In genomic region chr5:8424116-8424515, GRCm38 (mm10) we compare ENCODE assay signal across 8 mouse cellular contexts. TPM values are rescaled to one million over a fixed set of nuclear protein-coding genes. Genes with fewer than 3 reads are reported as not detected.
A peak's percentile ranks its signal among the peaks of the same experiment; 100 is the strongest.
DNase-seq lines count a peak whose midpoint lies in the region; ATAC-seq lines count a peak whose summit lies in the region.

No protein-coding gene starts in this region.

- H3K4me3 ChIP-seq in megakaryocyte, embryonic 14.5 days (replicated peaks), result peak overlapping the region; percentile 100
- H3K4me3 ChIP-seq in embryonic facial prominence, embryonic 11.5 days (ENCODE audit: low read depth, low read length), result peak overlapping the region; percentile 82
- H3K4me3 ChIP-seq in limb, embryonic 13.5 days, result peak overlapping the region; percentile 84
- H3K4me3 ChIP-seq in stomach, embryonic 15.5 days (replicated peaks), result peak overlapping the region; percentile 91

- H3K4me2 ChIP-seq in embryonic facial prominence, embryonic 11.5 days (ENCODE audit: low read depth, low read length), result peak overlapping the region; percentile 66
- peak overlapping the region; percentile 75 for H3K4me2 ChIP-seq in limb, embryonic 13.5 days (replicated peaks)
- peak overlapping the region; percentile 64 for H3K4me2 ChIP-seq in stomach, embryonic 15.5 days

- ATAC-seq in megakaryocyte, adult 5-6 weeks (ENCODE audit: poor library complexity, severe bottlenecking), result no peak
- ATAC-seq in embryonic facial prominence, embryonic 11.5 days (replicated peaks; ENCODE audit: insufficient number of reproducible peaks, low FRiP score, low TSS enrichment, low read depth), result no peak
- ATAC-seq in limb, embryonic 13.5 days (ENCODE audit: low FRiP score, low read depth), result no peak
- no peak for ATAC-seq in stomach, embryonic 15.5 days (ENCODE audit: insufficient read depth, low FRiP score, low read depth)

- H3K4me1 ChIP-seq in megakaryocyte, embryonic 14.5 days, result peaks cover 31% of the 10 kb centered on the region
- H3K4me1 ChIP-seq in embryonic facial prominence, embryonic 11.5 days (ENCODE audit: control insufficient read depth, insufficient read depth, low read length), result no peaks in the 10 kb centered on the region
- peaks cover 16% of the 10 kb centered on the region for H3K4me1 ChIP-seq in limb, embryonic 13.5 days
- no peaks in the 10 kb centered on the region for H3K4me1 ChIP-seq in stomach, embryonic 15.5 days

- H3K9me3 ChIP-seq in megakaryocyte, embryonic 14.5 days, result no peaks in the 10 kb centered on the region
- H3K9me3 ChIP-seq in embryonic facial prominence, embryonic 11.5 days (replicated peaks; ENCODE audit: control insufficient read depth, low read length), result no peaks in the 10 kb centered on the region
- H3K9me3 ChIP-seq in limb, embryonic 13.5 days, result no peaks in the 10 kb centered on the region
- no peaks in the 10 kb centered on the region for H3K9me3 ChIP-seq in stomach, embryonic 15.5 days

- WGBS in embryonic facial prominence, embryonic 11.5 days, result 14% methylated on average over 7 of the region's 7 CpGs
- WGBS in limb, embryonic 13.5 days, result 21% methylated on average over 7 of the region's 7 CpGs
- 27% methylated on average over 7 of the region's 7 CpGs for WGBS in stomach, embryonic 15.5 days

- no peak overlapping the region for H3K27ac ChIP-seq in embryonic facial prominence, embryonic 11.5 days (replicated peaks; ENCODE audit: low read depth, low read length)
- no peak overlapping the region for H3K27ac ChIP-seq in limb, embryonic 13.5 days
- no peak overlapping the region for H3K27ac ChIP-seq in stomach, embryonic 15.5 days

- no peaks in the 10 kb centered on the region for H3K27me3 ChIP-seq in megakaryocyte, embryonic 14.5 days (replicated peaks)
- no peaks in the 10 kb centered on the region for H3K27me3 ChIP-seq in embryonic facial prominence, embryonic 11.5 days (ENCODE audit: control insufficient read depth, insufficient read depth, low read length)
- H3K27me3 ChIP-seq in limb, embryonic 13.5 days, result no peaks in the 10 kb centered on the region
- no peaks in the 10 kb centered on the region for H3K27me3 ChIP-seq in stomach, embryonic 15.5 days (replicated peaks)

- peaks cover 12% of the 10 kb centered on the region for H3K36me3 ChIP-seq in megakaryocyte, embryonic 14.5 days (replicated peaks; ENCODE audit: low read length)
- no peaks in the 10 kb centered on the region for H3K36me3 ChIP-seq in embryonic facial prominence, embryonic 11.5 days (replicated peaks; ENCODE audit: control insufficient read depth, insufficient read depth, low read depth, low read length)
- peaks cover 12% of the 10 kb centered on the region for H3K36me3 ChIP-seq in limb, embryonic 13.5 days
- H3K36me3 ChIP-seq in stomach, embryonic 15.5 days, result no peaks in the 10 kb centered on the region

- no peak for DNase-seq in embryonic facial prominence, embryonic 11.5 days (ENCODE audit: low spot score)
- DNase-seq in testis, postnatal 14 days (ENCODE audit: low spot score), result no peak
- DNase-seq in urinary bladder, postnatal 10 days (ENCODE audit: low spot score), result no peak
- no peak for DNase-seq in gastrocnemius, adult 8-10 months (ENCODE audit: low spot score in 2 of 2)

- H3K9ac ChIP-seq in embryonic facial prominence, embryonic 11.5 days (replicated peaks; ENCODE audit: low read length), result 0 out of 2 replicates have a peak overlapping the region, but pooled peaks have one; percentile 3
- peak overlapping the region; percentile 86; the same call in 1 of the 2 replicates for H3K9ac ChIP-seq in limb, embryonic 13.5 days
- H3K9ac ChIP-seq in stomach, embryonic 15.5 days, result no peak overlapping the region

RNA-seq across cellular contexts. Expression of gene Slc25a40, which starts 1.5 kb away (rescaled TPM):
- polyA plus RNA-seq in megakaryocyte, embryonic 14.5 days (2012; ENCODE audit: insufficient read depth, low replicate concordance), result 0.57 and 0.73 TPM in 2 replicates
- total RNA-seq in megakaryocyte, adult 5-6 weeks (2015), result 6.4 and 10.2 TPM in 2 replicates
- total RNA-seq in megakaryocyte, adult 5-6 weeks (2017), result 5.5 and 5.6 TPM in 2 replicates
- 8.5 and 9.1 TPM in 2 replicates for polyA plus RNA-seq in embryonic facial prominence, embryonic 11.5 days (2014; fragmentation: Nextera tagmentation; extraction: Ambion mirVana)
- polyA plus RNA-seq in limb, embryonic 13.5 days (2015; fragmentation: Nextera tagmentation; extraction: Ambion mirVana), result 13.4 and 14.3 TPM in 2 replicates
- polyA plus RNA-seq in stomach, embryonic 15.5 days (2015; fragmentation: Nextera tagmentation; extraction: Ambion mirVana), result 9.4 and 10.6 TPM in 2 replicates
- 1 to 10 TPM; 3.1 to 3.3 (median 3.1) TPM for total RNA-seq in gastrocnemius, adult 8-10 months (2022)

RNA-seq across cellular contexts. Expression of gene Dbf4, which starts 1.6 kb away (rescaled TPM):
- 1.2 and 7.8 TPM in 2 replicates for polyA plus RNA-seq in megakaryocyte, embryonic 14.5 days (2012; ENCODE audit: insufficient read depth, low replicate concordance)
- total RNA-seq in megakaryocyte, adult 5-6 weeks (2015), result 65.6 and 69.3 TPM in 2 replicates
- total RNA-seq in megakaryocyte, adult 5-6 weeks (2017), result 70.4 and 73.1 TPM in 2 replicates
- 84.4 and 97.8 TPM in 2 replicates for polyA plus RNA-seq in embryonic facial prominence, embryonic 11.5 days (2014; fragmentation: Nextera tagmentation; extraction: Ambion mirVana)
- polyA plus RNA-seq in limb, embryonic 13.5 days (2015; fragmentation: Nextera tagmentation; extraction: Ambion mirVana), result 38.8 and 39.2 TPM in 2 replicates
- 32.0 and 35.2 TPM in 2 replicates for polyA plus RNA-seq in stomach, embryonic 15.5 days (2015; fragmentation: Nextera tagmentation; extraction: Ambion mirVana)
- total RNA-seq in gastrocnemius, adult 8-10 months (2022), result under 1 TPM in 3 of 4 experiments, not detected in 1; 0.19 to 0.36 (median 0.22) TPM

RNA-seq across cellular contexts. Expression of gene Adam22, which starts 56.2 kb away (rescaled TPM):
- polyA plus RNA-seq in megakaryocyte, embryonic 14.5 days (2012; ENCODE audit: insufficient read depth, low replicate concordance), result 0.03 TPM in 1 of 2 replicates, not detected in the other
- total RNA-seq in megakaryocyte, adult 5-6 weeks (2015), result 0.40 TPM in 1 of 2 replicates, not detected in the other
- 0.04 and 0.18 TPM in 2 replicates for total RNA-seq in megakaryocyte, adult 5-6 weeks (2017)
- 12.1 and 12.5 TPM in 2 replicates for polyA plus RNA-seq in embryonic facial prominence, embryonic 11.5 days (2014; fragmentation: Nextera tagmentation; extraction: Ambion mirVana)
- 13.7 and 14.6 TPM in 2 replicates for polyA plus RNA-seq in limb, embryonic 13.5 days (2015; fragmentation: Nextera tagmentation; extraction: Ambion mirVana)
- polyA plus RNA-seq in stomach, embryonic 15.5 days (2015; fragmentation: Nextera tagmentation; extraction: Ambion mirVana), result 7.1 and 8.0 TPM in 2 replicates
- 1 to 10 TPM; 1.5 to 2.9 (median 2.0) TPM for total RNA-seq in gastrocnemius, adult 8-10 months (2022)
